Mouse (Mus musculus): ENCODE data around the gene Smyd3. TPM values are rescaled to one million over a fixed set of nuclear protein-coding genes. Genes with fewer than 3 reads are reported as not detected.
"Not testable (repeated sequence)": the region's sequence is repeated elsewhere in the genome, so short reads cannot be mapped to it uniquely, and the experiment has no call there.

The Smyd3 gene
- polyA plus RNA-seq, 1 experiment from 2014 or later: 18.0 TPM

DNA sequence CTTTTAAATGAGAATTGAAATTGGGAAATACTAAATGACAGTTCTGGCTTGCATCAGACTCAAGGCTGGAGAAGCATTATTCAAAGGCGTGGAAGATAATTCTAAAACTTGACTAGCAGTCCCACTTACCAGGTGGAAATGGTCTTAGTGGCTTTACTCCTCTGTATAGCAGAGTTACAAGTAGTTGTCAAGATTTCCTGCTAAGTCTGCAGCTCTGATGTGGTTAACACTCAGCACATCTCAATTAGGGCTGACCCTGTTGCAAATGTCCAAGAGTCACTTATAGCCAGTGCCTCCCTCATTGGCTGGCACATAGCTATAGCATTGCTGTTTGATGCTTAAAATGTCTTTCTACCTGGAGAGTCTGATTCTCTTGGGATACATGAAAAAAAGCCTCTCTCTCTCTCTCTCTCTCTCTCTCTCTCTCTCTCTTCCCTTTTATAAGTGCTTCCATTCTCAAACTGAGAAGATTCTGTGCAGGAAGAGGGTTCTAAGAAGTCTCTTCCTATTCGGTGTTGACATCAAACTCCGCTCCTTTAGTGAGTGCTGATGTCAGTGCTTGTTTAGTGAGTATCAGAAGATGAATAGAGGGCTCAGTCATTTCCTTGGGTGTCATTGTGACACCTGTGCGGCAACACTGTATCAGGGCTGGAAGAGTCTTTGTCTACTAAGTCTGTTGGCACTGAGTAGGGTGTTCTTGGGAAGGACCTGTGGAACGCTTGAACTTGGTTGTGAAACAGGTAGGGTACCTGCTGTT lies 31.3 kb upstream of the Smyd3 start:
- Histone ChIP-seq H3K4me3 (no peak overlapping the region), H3K27ac (no peak overlapping the region), H3K27me3 (ENCODE audit: insufficient read depth, poor library complexity, severe bottlenecking) (no peaks in the 10 kb centered on the region), H3K4me1 (replicated peaks) (peaks cover 34% of the 10 kb centered on the region), H3K9me3 (no peaks in the 10 kb centered on the region), H3K36me3 (no peaks in the 10 kb centered on the region)
- WGBS: 91% methylated on average over 5 of the region's 5 CpGs
- DNase-seq (ENCODE audit: low spot score): no peak

DNA sequence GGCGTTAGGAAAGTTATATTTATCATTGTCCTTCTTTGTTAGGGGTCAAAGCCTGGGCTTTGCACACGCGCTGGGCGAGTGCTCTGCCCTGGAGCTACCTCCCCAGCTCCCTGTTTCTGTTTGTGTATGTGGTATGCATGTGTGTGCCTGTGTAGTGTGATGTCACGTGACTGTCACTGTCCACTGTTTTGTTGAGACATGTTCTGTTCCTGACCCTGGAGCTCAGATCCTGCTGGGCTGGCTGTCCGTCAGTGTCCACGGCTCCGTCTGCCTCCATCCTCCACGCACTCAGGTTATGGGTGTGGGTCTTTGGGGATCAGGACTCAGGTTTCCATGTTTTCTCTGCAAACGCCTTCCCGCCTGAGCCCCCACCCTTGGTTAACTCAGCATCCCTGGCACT lies 30.4 kb upstream of the Smyd3 start:
- peaks cover 36% of the 10 kb centered on the region for H3K4me1 ChIP-seq (replicated peaks)
- H3K9me3 ChIP-seq: no peaks in the 10 kb centered on the region
- no peak overlapping the region for H3K27ac ChIP-seq
- H3K4me3 ChIP-seq: peak overlapping the region; percentile 85; the same call in 1 of the 2 replicates
- WGBS: 72% methylated on average over 11 of the region's 11 CpGs
- DNase-seq (ENCODE audit: low spot score): no peak
- no peaks in the 10 kb centered on the region for H3K36me3 ChIP-seq
- H3K27me3 ChIP-seq (ENCODE audit: insufficient read depth, poor library complexity, severe bottlenecking): no peaks in the 10 kb centered on the region

DNA sequence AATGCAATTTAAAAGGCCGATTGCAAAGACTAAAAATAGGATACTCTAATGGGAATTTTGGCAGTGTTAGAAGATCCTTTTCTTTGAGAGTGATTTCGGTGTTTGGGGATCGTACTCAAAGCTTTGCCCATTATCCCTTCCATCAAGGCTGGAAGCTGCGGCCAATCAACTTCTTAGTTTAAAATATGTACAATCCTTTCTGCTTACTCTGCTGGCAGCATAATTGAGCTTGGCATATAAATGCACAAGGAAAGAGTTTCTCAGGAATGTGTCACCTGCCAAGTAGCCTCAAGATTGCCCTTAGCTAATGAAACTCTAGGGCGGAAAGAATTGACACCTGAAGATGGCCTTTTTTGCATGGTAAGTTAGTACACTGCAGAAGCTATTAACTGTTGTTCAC lies 29.3 kb upstream of the Smyd3 start:
- H3K27ac ChIP-seq: peak overlapping the region; percentile 94
- 23% methylated on average over 5 of the region's 5 CpGs for WGBS
- DNase-seq (ENCODE audit: low spot score): no peak

DNA sequence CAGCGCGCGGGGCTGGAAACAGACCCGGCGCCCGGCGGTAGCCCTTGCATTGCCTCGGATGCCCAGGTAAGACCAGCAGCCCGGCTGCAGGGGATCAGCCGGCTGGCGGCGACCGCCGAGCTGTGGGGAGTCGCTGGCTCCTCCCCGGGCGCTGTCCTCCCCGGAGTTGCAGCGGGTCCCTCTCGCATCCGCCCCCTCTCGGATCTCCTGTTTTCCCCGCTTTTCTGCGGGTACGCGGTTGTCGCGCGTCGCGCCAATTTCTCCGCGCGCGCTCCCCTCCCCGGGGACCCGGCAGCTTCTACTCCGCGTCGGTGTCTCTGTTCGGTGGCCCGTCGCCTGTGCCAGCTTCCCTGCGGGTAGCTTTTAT lies 28.7 kb upstream of the Smyd3 start:
- peaks cover 31% of the 10 kb centered on the region for H3K4me1 ChIP-seq (replicated peaks)
- H3K27me3 ChIP-seq (ENCODE audit: insufficient read depth, poor library complexity, severe bottlenecking): no peaks in the 10 kb centered on the region
- WGBS: under 1% methylated on average over 44 of the region's 44 CpGs
- no peaks in the 10 kb centered on the region for H3K36me3 ChIP-seq
- H3K9me3 ChIP-seq: no peaks in the 10 kb centered on the region
- peak overlapping the region; percentile 94 for H3K27ac ChIP-seq
- DNase-seq (ENCODE audit: low spot score): no peak
- H3K4me3 ChIP-seq: peak overlapping the region; percentile 85

More for the DNA sequence above, 29.3 kb upstream of the Smyd3 start:
- Histone ChIP-seq H3K4me3 (peak overlapping the region; percentile 85), H3K36me3 (no peaks in the 10 kb centered on the region), H3K27me3 (ENCODE audit: insufficient read depth, poor library complexity, severe bottlenecking) (no peaks in the 10 kb centered on the region), H3K9me3 (no peaks in the 10 kb centered on the region), H3K4me1 (replicated peaks) (peaks cover 31% of the 10 kb centered on the region)

DNA sequence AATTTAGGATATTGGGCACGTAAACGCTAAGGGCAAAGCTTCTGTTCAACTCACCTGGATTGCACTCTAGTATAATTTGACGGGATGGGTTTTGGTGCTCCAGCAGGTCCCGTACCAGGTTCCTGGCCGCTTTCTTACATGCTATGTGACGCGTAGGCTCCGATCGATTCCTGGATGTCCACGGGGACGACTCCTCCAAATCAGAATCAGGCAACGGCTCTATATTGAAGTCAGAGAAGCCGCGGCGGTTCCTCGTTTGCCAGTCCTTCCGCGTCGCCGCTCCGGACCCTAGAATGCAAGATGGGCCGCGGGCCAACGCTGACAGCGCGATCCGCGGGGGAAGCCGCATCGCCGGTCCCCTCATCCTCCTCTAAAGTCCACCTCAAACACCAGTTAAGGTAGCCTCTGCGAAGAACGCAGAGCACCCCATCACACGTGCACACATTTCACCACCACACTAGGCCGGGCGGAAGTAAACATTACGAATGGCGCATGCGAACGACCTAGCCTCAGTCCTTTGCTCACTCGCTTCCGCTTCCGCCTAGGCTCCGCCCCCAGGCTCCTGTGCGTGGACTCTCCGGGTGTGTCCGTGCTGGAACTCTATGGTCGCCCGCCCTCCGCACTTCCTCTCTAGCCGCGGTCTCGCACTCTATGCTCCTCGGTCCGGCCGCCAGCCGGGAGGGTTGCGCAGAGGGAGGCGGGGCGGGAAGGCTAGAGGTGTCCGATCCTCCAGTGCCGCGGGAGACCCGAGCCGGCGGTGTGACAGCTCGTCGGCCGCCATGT lies 28.1 kb upstream of the Smyd3 start, which contains the start of the genes Tfb2m and Cnst:
Gene Tfb2m (minus strand): TSS at position 500 of the 783 bp plus-strand sequence.
Gene Cnst (plus strand): TSS at position 603 of the 783 bp plus-strand sequence.
- WGBS: under 1% methylated on average over 69 of the region's 69 CpGs
- DNase-seq (ENCODE audit: low spot score): peak; percentile 99
- peaks cover 31% of the 10 kb centered on the region for H3K4me1 ChIP-seq (replicated peaks)

DNA sequence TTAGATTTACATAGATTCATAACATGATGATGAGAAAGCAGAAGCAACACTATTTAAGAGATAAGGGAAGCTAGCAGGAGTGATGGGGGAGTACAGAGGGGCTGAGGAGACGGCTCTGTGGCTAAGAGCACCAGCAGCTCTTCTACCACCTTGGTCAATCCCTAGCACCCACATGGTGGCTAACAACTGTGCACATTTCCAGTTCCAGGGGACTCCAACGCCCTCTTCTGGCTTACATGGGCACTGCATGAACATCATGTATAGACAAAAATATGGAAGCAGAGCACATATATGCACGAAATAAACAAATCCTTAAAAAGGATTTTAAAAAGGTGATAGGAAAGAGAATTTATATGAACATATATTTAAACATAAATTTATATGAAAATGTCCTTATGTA lies 23.7 kb upstream of the Smyd3 start:
- Histone ChIP-seq H3K9me3 (no peaks in the 10 kb centered on the region), H3K4me3 (no peak overlapping the region)
- 61% methylated on average over 3 of the region's 3 CpGs for WGBS

More for the DNA sequence above, 28.1 kb upstream of the Smyd3 start, which contains the start of the genes Tfb2m and Cnst:
- H3K9me3 ChIP-seq; H3K36me3 ChIP-seq; H3K27me3 ChIP-seq (ENCODE audit: insufficient read depth, poor library complexity, severe bottlenecking): not testable (repeated sequence)
- Histone ChIP-seq H3K4me3 (peak within 1 kb of the TSS; percentile 85), H3K27ac (peak within 1 kb of the TSS; percentile 94)

DNA sequence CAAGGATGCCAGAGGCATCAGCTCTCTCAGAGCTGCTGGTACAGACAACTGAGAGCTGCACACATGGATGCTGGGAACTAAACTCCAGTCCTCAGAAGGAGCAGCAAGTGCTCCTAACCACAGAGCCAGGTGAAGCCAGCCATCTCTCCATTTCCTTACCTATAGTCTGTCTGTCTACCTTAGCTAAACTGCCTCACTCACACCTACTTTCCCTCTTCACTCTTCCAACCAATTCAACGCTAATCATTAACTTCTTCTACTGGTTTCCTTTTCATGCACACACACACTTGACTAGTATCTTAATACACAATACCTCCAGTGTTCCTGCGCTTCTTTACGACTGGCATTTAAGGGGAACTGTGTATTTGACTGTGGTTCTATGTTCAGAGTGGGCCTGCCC lies 22.0 kb upstream of the Smyd3 start:
- Histone ChIP-seq H3K9me3 (no peaks in the 10 kb centered on the region), H3K27ac (no peak overlapping the region), H3K4me3 (no peak overlapping the region), H3K36me3 (peaks cover 34% of the 10 kb centered on the region), H3K4me1 (replicated peaks) (peaks cover 8% of the 10 kb centered on the region), H3K27me3 (ENCODE audit: insufficient read depth, poor library complexity, severe bottlenecking) (no peaks in the 10 kb centered on the region)
- WGBS: 94% methylated on average over 3 of the region's 3 CpGs
- no peak for DNase-seq (ENCODE audit: low spot score)

More for the DNA sequence above, 23.7 kb upstream of the Smyd3 start:
- DNase-seq (ENCODE audit: low spot score): no peak
- Histone ChIP-seq H3K36me3 (peaks cover 28% of the 10 kb centered on the region), H3K27me3 (ENCODE audit: insufficient read depth, poor library complexity, severe bottlenecking) (no peaks in the 10 kb centered on the region), H3K27ac (no peak overlapping the region), H3K4me1 (replicated peaks) (peaks cover 16% of the 10 kb centered on the region)

DNA sequence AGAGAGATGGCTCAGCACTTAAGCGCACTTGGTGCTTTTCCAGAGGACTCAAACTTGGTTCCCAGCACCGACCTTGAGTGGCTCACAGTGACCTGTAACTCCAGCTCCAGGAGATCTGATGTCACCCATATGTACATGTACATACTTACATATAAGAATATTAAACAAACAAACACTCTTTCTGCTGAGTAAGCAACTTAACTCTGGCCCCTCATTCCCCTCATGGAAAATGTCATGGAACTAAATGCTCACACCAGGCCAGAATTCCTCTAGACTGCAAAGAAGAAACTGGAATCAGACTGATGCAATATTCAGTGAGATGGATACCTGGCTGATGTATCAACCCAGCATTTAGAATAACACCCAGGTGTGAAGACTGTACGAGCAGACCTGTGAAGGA lies 21.2 kb upstream of the Smyd3 start:
- no peaks in the 10 kb centered on the region for H3K27me3 ChIP-seq (ENCODE audit: insufficient read depth, poor library complexity, severe bottlenecking)
- H3K27ac ChIP-seq: no peak overlapping the region
- no peaks in the 10 kb centered on the region for H3K9me3 ChIP-seq
- DNase-seq (ENCODE audit: low spot score): no peak
- whole genome bisulfite sequencing: 96% methylated on average over 3 of the region's 3 CpGs
- peaks cover 36% of the 10 kb centered on the region for H3K36me3 ChIP-seq
- H3K4me1 ChIP-seq (replicated peaks): 0 out of 2 replicates have a peak, but pooled peaks cover under 1% of the 10 kb centered on the region
- H3K4me3 ChIP-seq: no peak overlapping the region

DNA sequence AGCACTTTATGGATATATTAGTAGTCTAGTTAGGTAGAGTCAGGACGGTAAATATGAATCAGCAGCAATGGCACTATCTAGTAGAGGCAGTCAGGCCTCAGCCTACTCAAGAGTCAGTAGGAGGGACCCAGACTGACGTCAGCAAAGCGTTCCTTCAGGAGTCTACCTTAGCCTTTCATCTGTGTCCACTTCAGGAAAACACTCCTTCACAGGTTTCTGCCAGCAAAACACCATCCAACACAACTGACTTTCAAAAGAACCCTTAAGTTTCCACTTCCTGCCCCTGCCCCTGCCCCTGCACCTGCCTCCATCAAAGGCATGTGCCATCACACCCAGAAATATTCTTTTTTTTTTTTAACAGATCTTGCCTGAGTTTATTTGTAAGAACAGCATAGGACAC lies 2.1 kb upstream of the Smyd3 start:
- DNase-seq (ENCODE audit: low spot score): no peak
- Histone ChIP-seq H3K36me3 (no peaks in the 10 kb centered on the region), H3K9me3 (no peaks in the 10 kb centered on the region), H3K27ac (no peak overlapping the region), H3K27me3 (ENCODE audit: insufficient read depth, poor library complexity, severe bottlenecking) (no peaks in the 10 kb centered on the region), H3K4me1 (replicated peaks) (peaks cover 14% of the 10 kb centered on the region), H3K4me3 (no peak overlapping the region)
- 85% methylated on average over 3 of the region's 3 CpGs for WGBS

DNA sequence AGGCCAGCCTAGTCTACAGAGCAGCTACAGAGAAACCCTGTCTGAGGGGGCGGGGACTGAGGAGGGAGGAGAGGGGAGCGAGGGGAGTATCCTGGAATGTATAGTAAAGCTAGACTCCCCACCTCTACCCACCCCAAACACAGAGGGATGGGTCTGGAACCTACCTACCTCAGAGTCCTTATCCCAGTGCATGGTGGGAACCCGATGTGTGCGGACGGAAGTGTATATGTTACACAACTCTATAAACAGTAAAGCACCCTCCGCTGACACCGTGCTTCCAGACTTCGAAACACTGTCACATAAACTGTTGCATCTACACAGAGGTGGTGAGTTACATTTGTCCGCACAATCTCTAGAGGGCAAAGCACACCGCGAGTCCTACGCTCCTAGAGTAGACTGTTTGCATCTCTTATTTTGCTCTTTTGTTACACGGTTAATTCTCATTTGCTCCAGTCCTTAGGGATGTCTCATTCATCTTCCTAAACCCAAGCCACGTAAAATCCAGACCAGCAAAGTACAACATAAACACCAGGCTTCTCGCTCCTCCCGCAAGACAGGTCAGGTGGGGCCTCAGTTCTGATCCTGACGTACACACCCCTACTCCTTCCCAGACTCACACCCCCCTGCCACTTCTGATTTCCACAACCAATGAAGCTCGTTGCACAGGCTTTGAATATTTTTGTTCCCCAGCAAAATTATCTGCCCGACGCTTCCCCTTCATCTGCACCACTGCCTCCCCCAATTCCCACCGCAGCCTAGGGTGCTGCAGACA lies 714 bp downstream of the Smyd3 start:
- Histone ChIP-seq H3K36me3 (no peaks in the 10 kb centered on the region), H3K27me3 (ENCODE audit: insufficient read depth, poor library complexity, severe bottlenecking) (no peaks in the 10 kb centered on the region), H3K27ac (peak overlapping the region; percentile 83), H3K9me3 (no peaks in the 10 kb centered on the region), H3K4me3 (peak overlapping the region; percentile 86), H3K4me1 (replicated peaks) (peaks cover 18% of the 10 kb centered on the region)
- WGBS: under 1% methylated on average over 21 of the region's 21 CpGs
- DNase-seq (ENCODE audit: low spot score): peak; percentile 21

DNA sequence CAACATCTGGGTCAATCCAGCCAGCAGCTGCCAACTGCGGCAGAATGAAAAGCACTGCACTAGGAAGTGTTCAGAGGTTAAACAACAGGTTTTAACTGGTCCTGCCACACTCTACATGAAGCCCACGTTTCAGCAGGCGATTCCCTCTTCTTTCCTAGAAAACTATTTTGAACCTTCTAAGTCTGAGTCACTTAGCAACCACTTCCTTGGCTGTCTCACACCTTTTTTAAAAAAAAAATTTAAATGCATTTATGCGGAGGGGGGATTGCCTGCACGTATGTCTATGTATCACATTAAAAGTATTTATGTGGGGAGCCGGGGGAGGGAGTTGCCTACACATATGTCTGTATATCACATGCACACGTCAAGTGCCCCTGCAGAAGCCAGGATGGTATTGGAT lies 5.9 kb downstream of the Smyd3 start:
- no peak overlapping the region for H3K27ac ChIP-seq
- H3K4me1 ChIP-seq (replicated peaks): peaks cover 11% of the 10 kb centered on the region
- no peak overlapping the region for H3K4me3 ChIP-seq
- H3K9me3 ChIP-seq: no peaks in the 10 kb centered on the region
- no peaks in the 10 kb centered on the region for H3K27me3 ChIP-seq (ENCODE audit: insufficient read depth, poor library complexity, severe bottlenecking)
- WGBS: 86% methylated on average over 7 of the region's 7 CpGs
- no peaks in the 10 kb centered on the region for H3K36me3 ChIP-seq
- DNase-seq (ENCODE audit: low spot score): no peak

DNA sequence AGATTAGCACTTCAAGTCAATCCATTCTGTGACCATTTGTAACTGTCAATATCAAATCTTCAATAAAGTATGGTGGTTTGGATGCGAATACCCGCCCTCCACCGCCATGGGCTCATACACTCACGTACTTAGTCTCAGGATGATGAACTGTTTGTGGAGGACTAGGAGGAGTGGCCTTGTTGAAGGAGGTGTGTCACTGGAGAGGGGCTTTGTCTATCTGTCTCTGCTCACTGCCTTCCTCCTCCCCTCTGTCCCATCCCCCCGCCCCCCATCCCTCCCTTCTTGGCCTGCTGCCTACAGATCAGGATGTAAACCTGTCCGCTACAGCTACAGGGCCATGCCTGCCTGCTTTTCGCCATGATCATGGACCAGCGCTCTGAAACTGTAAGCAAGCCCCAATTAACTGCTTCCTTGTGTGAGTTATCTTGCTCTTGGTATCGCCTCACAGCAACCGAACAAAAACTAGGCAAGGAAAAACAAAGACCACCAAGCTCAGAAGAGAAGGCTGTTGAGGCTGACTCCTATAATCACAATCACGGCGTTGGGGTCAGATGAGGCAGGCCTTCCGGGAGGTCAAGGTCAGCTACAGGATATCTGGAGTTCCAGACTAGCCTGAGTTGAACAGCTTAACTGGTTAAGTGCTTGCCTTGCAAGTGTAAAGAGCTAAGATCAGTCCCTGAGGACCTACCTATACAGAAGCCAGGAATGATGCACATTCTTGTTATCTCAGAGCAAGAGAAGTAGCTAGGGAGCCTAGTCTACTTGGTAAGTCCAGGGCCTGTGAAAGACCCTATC lies 7.1 kb downstream of the Smyd3 start:
- Histone ChIP-seq H3K27ac (no peak overlapping the region), H3K27me3 (ENCODE audit: insufficient read depth, poor library complexity, severe bottlenecking) (no peaks in the 10 kb centered on the region), H3K4me1 (replicated peaks) (0 out of 2 replicates have a peak, but pooled peaks cover 4% of the 10 kb centered on the region), H3K9me3 (no peaks in the 10 kb centered on the region), H3K4me3 (no peak overlapping the region), H3K36me3 (no peaks in the 10 kb centered on the region)
- DNase-seq (ENCODE audit: low spot score): no peak
- 84% methylated on average over 13 of the region's 13 CpGs for WGBS
